Mouse (Mus musculus) embryonic fibroblast, embryonic 13.5 days (primary cell): ENCODE results near the gene Chchd10.

Source experiments
- CTCF ChIP-seq: IDR thresholded peaks from 2 replicates; pipeline ENCODE4 v1.5.1; 2011; ENCODE audit warnings: mild to moderate bottlenecking, control low read depth, low read length, moderate library complexity, borderline replicate concordance; ENCODE audit not compliant: insufficient read depth
- POLR2A ChIP-seq: IDR thresholded peaks from 2 replicates; pipeline ENCODE4 v1.6.1; 2011; ENCODE audit warnings: low read depth, mild to moderate bottlenecking, control low read depth, low read length, moderate library complexity

GRCm38 (mm10) chr10:75895730-75896129, 37.2 kb upstream of the Chchd10 start:
- TF ChIP-seq CTCF, result no peak
- TF ChIP-seq POLR2A, result no peak
